Mouse (Mus musculus): ENCODE measurements around the gene Batf. TPM values are rescaled to one million over a fixed set of nuclear protein-coding genes. Genes with fewer than 3 reads are reported as not detected.
A peak's percentile ranks its signal among the peaks of the same experiment; 100 is the strongest.
"Not testable (repeated sequence)": the region's sequence is repeated elsewhere in the genome, so short reads cannot be mapped to it uniquely, and the experiment has no call there.

Batf gene
- polyA plus RNA-seq, 1 experiment from 2014 or later = 1.5 TPM

DNA sequence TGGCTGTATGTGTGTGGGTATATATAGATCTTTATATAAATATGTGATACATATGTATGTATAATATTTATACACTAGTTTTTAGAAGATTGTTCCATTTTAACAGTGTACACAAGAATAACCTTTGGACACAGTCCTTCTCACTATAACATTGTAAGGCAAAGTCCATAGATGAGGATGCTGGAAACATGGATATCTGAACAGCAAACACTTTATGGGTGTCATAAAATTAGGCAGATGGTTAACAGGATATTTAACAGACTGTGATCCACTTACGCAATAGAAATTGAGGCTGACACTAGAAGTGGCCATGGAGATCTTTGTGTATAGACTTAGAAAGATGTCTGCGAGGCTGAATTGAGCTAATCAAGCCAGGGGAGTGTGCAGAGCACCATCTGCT lies 9.3 kb downstream of the Batf start:
- 90% methylated on average over 2 of the region's 2 CpGs for WGBS
- no peaks in the 10 kb centered on the region for H3K36me3 ChIP-seq
- no peak for ATAC-seq (ENCODE audit: low FRiP score)

DNA sequence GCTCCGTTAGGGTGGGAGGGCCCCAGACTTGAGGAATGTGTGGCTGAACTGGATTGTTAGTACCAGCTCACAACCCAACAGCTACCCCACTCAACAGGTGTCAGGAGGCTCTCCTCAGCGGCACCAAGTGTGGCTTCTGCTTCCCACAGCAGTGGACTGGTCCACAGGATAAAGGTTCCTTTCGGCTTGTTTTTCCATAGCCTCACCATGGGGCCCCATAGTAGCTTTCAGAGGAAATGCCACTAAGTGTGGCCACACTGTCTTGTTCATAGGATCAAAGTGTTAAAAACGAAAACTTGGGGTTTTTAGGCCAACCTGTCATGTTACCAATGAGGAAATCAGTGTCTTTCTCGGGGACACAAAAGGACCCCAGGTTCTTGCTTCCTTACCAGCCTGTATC lies 10.0 kb downstream of the Batf start:
- no peak overlapping the region for H3K4me2 ChIP-seq
- no peak overlapping the region for H3K4me3 ChIP-seq

More for the DNA sequence above, 9.3 kb downstream of the Batf start:
- H3K27me3 ChIP-seq = no peaks in the 10 kb centered on the region
- no peak overlapping the region for H3K27ac ChIP-seq
- no peaks in the 10 kb centered on the region for H3K9me3 ChIP-seq
- H3K4me3 ChIP-seq = no peak overlapping the region
- H3K4me2 ChIP-seq = no peak overlapping the region
- H3K4me1 ChIP-seq (replicated peaks) = no peaks in the 10 kb centered on the region
- no peak overlapping the region for H3K9ac ChIP-seq

DNA sequence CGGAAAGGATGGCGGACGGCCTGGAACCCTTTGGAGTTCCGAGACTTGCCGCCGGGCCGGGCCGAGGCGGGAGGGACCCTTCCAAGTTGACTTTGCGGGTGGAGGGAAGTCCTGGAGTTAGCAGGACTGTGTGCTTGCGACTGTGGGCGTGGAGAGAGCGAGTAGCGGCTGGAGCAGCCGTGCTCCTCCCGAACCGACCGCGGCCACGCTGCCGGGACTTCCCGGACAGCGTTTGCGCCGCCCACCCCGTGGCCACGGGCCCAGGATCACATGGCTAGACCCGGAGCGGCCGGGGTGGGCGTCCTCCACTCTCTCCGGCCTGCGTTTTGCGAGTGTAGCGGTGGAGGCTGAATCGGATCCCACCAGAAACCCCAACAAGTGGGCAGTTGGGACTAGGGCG lies 11.7 kb downstream of the Batf start:
- 30% methylated on average over 17 of the region's 37 CpGs for WGBS
- peak overlapping the region; percentile 19 for H3K4me2 ChIP-seq
- H3K27me3 ChIP-seq; H3K27ac ChIP-seq; H3K4me1 ChIP-seq (replicated peaks); H3K4me3 ChIP-seq; H3K9ac ChIP-seq; H3K36me3 ChIP-seq; H3K9me3 ChIP-seq: not testable (repeated sequence)
- peak; percentile 32; the same call in 1 of the 2 replicates for ATAC-seq (ENCODE audit: low FRiP score)

More for the DNA sequence above, 10.0 kb downstream of the Batf start:
- H3K27ac ChIP-seq = no peak overlapping the region
- ATAC-seq (ENCODE audit: low FRiP score) = no peak
- H3K9me3 ChIP-seq = no peaks in the 10 kb centered on the region
- H3K36me3 ChIP-seq = no peaks in the 10 kb centered on the region
- H3K9ac ChIP-seq = no peak overlapping the region
- 90% methylated on average over 5 of the region's 5 CpGs for WGBS
- H3K27me3 ChIP-seq = no peaks in the 10 kb centered on the region
- H3K4me1 ChIP-seq (replicated peaks) = no peaks in the 10 kb centered on the region

DNA sequence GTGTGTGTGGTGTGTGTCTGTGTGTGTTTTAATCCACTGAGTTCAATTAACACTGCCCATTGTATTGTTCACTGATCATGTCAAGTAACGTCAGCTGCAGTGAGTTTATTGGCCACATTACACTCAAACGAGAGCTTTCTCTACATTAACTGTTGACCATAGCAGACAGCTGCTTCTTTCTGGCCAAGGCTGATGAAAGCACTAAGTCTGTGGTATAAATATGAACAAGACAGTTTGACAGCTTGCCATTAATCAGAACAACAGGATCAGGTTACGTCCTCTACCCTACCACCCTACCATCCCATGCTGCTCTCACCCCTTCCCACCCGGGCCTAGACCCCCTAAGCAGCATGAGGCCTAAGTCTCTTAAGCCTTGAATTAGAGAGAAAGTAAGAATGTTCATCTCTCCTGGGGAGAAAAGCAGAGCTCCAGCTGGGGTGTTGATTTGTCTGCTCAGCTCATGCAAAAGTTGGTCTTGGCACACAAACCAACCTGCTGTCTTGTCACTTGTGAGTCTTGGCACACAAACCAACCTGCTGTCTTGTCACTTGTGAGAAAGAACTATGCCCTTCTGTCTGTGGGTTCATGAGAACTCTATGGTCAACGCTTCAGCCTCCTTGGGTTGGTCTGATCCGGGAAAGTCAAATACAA lies 13.8 kb downstream of the Batf start:
- Histone ChIP-seq H3K4me3 (no peak overlapping the region), H3K36me3 (no peaks in the 10 kb centered on the region), H3K27ac (no peak overlapping the region), H3K4me2 (no peak overlapping the region), H3K4me1 (replicated peaks) (peaks cover 5% of the 10 kb centered on the region), H3K27me3 (peaks cover 10% of the 10 kb centered on the region), H3K9me3 (no peaks in the 10 kb centered on the region), H3K9ac (no peak overlapping the region)
- WGBS = 65% methylated on average over 6 of the region's 6 CpGs
- ATAC-seq (ENCODE audit: low FRiP score) = no peak

DNA sequence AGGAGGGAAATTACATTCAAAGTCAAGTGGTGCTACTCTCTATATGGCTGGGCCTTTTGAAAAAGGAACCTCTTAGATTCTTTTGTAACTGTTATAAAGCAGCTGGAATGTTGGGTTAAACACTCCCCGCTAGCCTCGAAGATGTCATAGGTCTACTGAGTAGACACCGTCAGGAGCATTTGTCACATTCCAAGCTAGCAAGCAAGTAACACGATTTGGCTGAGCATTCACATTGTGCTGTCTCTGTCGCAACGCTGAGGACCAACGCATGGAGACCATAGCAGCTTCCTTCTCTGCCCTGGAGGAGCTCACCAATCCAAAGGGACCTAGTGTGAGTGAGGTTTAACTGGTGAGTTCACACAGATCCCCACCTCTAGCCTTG lies 14.4 kb downstream of the Batf start:
- no peaks in the 10 kb centered on the region for H3K36me3 ChIP-seq
- H3K4me2 ChIP-seq = no peak overlapping the region
- WGBS = 74% methylated on average over 7 of the region's 7 CpGs
- H3K27ac ChIP-seq = no peak overlapping the region
- no peak overlapping the region for H3K4me3 ChIP-seq
- peaks cover 10% of the 10 kb centered on the region for H3K4me1 ChIP-seq (replicated peaks)
- no peaks in the 10 kb centered on the region for H3K9me3 ChIP-seq
- H3K27me3 ChIP-seq = peaks cover 15% of the 10 kb centered on the region
- H3K9ac ChIP-seq = no peak overlapping the region
- no peak for ATAC-seq (ENCODE audit: low FRiP score)

DNA sequence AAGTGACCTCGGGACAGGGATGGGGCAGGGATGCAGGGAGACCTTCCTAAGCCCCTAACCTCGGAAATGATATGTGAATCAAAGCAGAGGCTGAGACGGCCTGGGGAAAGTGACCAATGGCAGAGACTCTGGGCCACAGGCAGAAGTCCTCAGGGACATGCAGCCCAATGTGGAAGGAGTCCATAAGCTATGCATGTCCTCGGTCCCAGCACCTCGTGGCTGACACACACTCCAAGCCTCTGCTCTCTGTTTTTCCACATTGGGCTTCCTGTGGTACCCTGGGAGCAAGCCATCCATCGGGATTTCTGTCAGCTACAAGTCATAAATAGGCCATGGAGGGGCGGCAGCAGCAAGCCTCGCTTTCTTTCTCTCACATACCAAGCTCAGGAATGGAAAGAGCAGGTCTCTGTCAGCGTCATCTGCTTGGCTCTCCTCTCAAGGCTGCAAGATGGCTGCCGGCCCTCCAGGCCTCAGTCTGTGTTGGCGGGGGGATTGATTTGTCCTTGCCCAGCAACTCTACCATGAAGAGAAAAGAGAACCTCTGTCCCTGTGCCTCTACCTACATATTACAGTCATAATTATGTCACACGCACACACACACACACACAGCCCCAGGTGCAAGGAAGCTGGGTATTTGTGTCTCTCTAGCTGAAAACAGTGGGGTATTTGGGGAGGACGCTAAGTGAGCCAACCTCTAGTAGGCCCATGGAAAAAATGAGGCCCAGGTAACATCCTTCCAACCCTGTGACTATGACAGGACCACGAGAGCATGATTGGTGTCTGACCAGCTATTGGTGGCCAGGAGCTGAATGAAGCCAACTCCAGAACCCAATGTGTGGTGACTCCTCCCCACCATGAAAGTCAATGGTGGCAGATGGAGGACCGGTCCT lies 15.9 kb downstream of the Batf start:
- no peak overlapping the region for H3K27ac ChIP-seq
- 80% methylated on average over 15 of the region's 15 CpGs for WGBS

DNA sequence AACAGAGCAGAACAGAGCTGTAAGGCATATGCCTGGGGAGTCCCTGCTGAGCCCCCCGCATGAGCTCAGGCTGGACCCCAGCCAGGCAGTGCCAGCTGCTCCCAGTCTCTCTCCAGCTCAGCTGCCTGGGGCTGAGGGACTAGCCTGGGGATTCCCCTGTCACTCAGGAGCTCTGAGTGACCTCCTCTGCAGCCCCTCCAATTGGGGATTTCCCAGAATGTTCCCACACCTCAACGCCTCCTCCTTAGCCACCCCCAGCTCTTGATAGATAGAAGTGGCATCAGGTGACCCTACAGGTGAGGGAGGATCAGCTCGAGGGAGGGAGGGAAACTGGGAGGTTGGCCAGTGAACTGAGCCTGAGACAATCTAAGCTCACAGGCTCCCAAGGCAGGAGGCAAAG lies 17.0 kb downstream of the Batf start:
- no peak for ATAC-seq (ENCODE audit: low FRiP score)
- peaks cover 32% of the 10 kb centered on the region for H3K27me3 ChIP-seq

More for the DNA sequence above, 15.9 kb downstream of the Batf start:
- no peak overlapping the region for H3K4me3 ChIP-seq
- peaks cover 13% of the 10 kb centered on the region for H3K4me1 ChIP-seq (replicated peaks)
- H3K4me2 ChIP-seq = no peak overlapping the region
- H3K9me3 ChIP-seq = no peaks in the 10 kb centered on the region
- ATAC-seq (ENCODE audit: low FRiP score) = no peak
- H3K9ac ChIP-seq = no peak overlapping the region
- peaks cover 29% of the 10 kb centered on the region for H3K27me3 ChIP-seq
- H3K36me3 ChIP-seq = no peaks in the 10 kb centered on the region

DNA sequence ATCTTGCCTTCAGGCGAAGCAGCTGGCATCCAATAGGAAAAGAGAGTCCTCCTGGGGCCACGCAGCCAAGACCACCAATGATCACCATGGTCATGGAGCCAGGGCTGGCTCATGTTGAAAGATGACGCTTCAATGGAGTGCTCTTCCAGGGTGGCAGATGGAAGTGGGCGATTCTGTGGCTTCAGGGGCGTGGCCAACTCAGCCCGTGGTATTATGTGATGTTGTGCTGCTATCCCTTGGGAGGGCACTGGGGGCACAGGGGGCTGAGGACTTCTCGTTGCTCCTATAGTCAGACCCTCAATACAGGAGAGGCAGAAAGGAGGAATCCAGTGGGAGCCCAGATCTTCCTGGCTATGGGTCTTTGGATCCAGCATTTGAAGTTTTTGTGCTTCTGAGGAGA lies 18.1 kb downstream of the Batf start:
- Histone ChIP-seq H3K27me3 (peaks cover 32% of the 10 kb centered on the region), H3K9me3 (no peaks in the 10 kb centered on the region), H3K36me3 (no peaks in the 10 kb centered on the region), H3K4me1 (replicated peaks) (peaks cover 13% of the 10 kb centered on the region), H3K27ac (no peak overlapping the region), H3K4me3 (no peak overlapping the region), H3K4me2 (no peak overlapping the region), H3K9ac (no peak overlapping the region)
- 62% methylated on average over 7 of the region's 7 CpGs for WGBS
- ATAC-seq (ENCODE audit: low FRiP score) = no peak

More for the DNA sequence above, 17.0 kb downstream of the Batf start:
- no peak overlapping the region for H3K4me2 ChIP-seq
- peaks cover 13% of the 10 kb centered on the region for H3K4me1 ChIP-seq (replicated peaks)
- H3K36me3 ChIP-seq = no peaks in the 10 kb centered on the region
- H3K9ac ChIP-seq = no peak overlapping the region
- H3K4me3 ChIP-seq = no peak overlapping the region
- H3K27ac ChIP-seq = no peak overlapping the region
- no peaks in the 10 kb centered on the region for H3K9me3 ChIP-seq
- WGBS = 69% methylated on average over 3 of the region's 3 CpGs

DNA sequence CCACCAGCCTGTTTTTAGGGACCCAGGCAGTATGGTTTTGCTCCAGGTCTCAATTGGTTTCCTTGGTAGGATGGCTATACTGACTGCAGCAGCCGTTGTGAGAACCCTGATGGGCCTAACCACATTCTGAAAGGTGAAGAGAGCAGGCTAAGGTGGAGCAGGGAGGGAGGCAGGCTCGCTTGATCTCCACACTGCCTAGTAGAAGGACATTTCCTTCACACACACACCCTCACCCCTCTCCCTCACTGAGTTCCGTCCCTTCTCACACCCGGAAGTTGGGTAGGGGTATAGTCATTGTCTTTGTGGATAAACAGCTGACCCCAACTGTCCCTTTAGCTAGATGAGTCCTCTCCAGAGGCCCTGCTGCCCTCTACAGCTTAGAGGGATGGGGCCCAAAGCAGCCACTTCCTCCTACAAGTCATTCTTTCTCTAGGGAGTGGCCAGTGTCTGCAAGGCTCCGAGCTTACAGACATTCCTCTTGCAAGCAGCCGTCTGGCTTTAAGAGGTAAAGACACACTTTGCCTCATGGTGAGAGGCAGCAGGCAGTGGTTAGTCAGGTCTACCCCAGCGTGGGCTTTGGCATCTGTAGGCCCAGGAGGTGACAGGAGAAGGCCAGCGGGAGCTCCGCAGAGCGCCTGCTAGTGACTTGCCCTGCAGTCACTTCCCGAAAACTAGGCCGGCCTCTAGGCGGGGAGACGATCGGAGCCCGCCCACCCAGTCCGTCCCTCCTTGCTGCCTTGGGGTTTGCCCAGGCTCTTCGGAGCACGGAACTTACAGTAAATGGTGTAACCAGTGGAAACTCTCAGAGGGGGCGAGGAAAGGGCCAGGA lies 18.7 kb downstream of the Batf start:
- Histone ChIP-seq H3K4me3 (peak overlapping the region; percentile 24), H3K4me1 (replicated peaks) (peaks cover 13% of the 10 kb centered on the region), H3K36me3 (no peaks in the 10 kb centered on the region), H3K27me3 (peaks cover 32% of the 10 kb centered on the region), H3K9ac (peak overlapping the region; percentile 10), H3K4me2 (peak overlapping the region; percentile 49), H3K9me3 (no peaks in the 10 kb centered on the region), H3K27ac (peak overlapping the region; percentile 15; the same call in 1 of the 2 replicates)
- WGBS = 11% methylated on average over 20 of the region's 20 CpGs
- no peak for ATAC-seq (ENCODE audit: low FRiP score)

DNA sequence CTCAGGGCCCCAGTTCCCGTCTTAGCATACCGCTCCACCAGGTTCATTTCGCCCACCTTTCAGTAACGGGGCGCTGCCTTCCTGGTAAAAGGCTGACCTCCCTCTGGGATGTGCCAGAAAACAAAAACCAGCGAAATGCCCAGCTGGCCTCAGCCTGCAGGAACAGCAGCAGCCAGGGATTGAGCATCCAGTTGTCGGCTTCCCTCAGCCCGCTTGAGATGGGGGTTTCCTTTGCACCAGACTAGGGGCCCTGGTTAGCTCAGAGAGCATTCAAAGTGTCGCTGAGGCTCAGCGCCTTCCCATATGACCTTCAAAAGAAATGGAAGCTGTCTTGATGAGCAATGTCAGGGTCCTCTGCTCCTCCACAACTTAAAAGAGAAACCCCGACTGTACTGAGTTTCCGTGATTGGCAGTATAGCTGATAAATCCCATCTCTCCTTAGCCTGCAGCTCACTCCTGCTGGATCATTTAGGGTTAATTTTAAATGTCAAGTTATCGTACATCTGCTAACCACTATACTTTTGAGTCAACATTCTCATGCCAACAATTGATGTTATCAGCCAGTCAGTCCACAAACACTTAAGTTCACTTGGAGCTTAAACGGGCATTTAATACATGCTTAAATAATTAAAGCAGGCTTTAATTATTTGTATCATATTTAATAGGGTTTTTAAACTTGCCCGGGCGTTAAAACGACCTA lies 19.5 kb downstream of the Batf start:
- H3K27ac ChIP-seq = no peak overlapping the region
- H3K36me3 ChIP-seq = no peaks in the 10 kb centered on the region
- ATAC-seq (ENCODE audit: low FRiP score) = no peak
- H3K4me3 ChIP-seq = peak overlapping the region; percentile 24
- H3K4me1 ChIP-seq (replicated peaks) = peaks cover 13% of the 10 kb centered on the region
- H3K27me3 ChIP-seq = peaks cover 32% of the 10 kb centered on the region
- 26% methylated on average over 17 of the region's 17 CpGs for WGBS
- peak overlapping the region; percentile 10 for H3K9ac ChIP-seq
- peak overlapping the region; percentile 49 for H3K4me2 ChIP-seq
- H3K9me3 ChIP-seq = no peaks in the 10 kb centered on the region

DNA sequence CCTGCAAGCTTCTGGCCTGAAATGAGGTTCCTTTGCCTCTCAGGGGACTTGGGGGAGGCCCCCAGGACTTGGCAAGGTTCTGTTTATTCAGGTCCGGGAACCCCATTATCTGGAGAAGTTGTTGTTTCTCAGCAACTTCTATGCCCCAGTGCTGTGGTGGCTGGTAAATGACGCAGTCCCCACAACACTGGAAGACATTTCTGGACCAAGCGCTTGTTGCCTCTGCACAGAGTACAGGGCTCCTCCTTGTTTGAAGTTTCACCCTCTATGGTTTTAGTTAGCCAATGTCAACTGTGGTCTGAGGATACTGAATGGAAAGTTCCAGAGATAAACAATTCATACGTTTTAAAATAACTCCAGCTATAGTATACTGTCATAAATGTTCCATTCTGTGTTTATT lies 20.4 kb downstream of the Batf start:
- Histone ChIP-seq H3K27me3 (peaks cover 32% of the 10 kb centered on the region), H3K9ac (no peak overlapping the region), H3K4me1 (replicated peaks) (peaks cover 13% of the 10 kb centered on the region), H3K27ac (no peak overlapping the region), H3K4me3 (no peak overlapping the region), H3K9me3 (no peaks in the 10 kb centered on the region), H3K4me2 (no peak overlapping the region), H3K36me3 (no peaks in the 10 kb centered on the region)
- WGBS = 91% methylated on average over 4 of the region's 4 CpGs
- no peak for ATAC-seq (ENCODE audit: low FRiP score)

DNA sequence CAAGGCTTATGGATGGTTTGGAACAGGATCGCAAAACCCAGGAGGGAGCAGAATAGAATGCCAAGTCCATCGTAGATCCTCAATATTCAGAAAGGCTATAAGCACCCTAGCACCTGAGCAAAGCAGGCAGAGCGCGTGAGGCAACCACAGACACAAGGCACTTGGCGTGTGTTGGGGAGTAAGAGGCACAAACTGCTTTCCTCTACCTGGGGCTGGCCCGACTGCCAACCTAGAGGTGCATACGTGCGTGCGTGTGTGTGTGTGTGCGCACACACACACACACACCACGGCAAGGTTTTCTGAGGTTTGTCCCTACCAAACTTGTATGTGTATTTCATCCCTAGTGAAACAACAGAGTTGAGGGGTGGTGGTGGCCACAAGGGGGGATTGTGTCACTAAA lies 20.9 kb downstream of the Batf start:
- no peak overlapping the region for H3K4me3 ChIP-seq
- peaks cover 32% of the 10 kb centered on the region for H3K27me3 ChIP-seq
- no peak for ATAC-seq (ENCODE audit: low FRiP score)
- H3K4me2 ChIP-seq = no peak overlapping the region
- no peaks in the 10 kb centered on the region for H3K9me3 ChIP-seq
- peaks cover 13% of the 10 kb centered on the region for H3K4me1 ChIP-seq (replicated peaks)
- H3K27ac ChIP-seq = no peak overlapping the region
- no peak overlapping the region for H3K9ac ChIP-seq
- H3K36me3 ChIP-seq = no peaks in the 10 kb centered on the region
- WGBS = 93% methylated on average over 11 of the region's 11 CpGs
